Mouse (Mus musculus) activated CD4-positive, CD25-positive, alpha-beta regulatory T cell, adult 9 weeks (primary cell): ENCODE measurements around the gene Il13. TPM values are rescaled to one million over a fixed set of nuclear protein-coding genes. Genes with fewer than 3 reads are reported as not detected.

ENCODE experiments used
- polyA plus RNA-seq: library from polyadenylated mRNA; unstranded; fragments of 100-300 nt; shearing (Covaris generic); gene quantifications from one replicate; pipeline ENCODE4 v1.2.1, GENCODE M21; 2017

Il13 gene
- polyA plus RNA-seq: not detected

DNA sequence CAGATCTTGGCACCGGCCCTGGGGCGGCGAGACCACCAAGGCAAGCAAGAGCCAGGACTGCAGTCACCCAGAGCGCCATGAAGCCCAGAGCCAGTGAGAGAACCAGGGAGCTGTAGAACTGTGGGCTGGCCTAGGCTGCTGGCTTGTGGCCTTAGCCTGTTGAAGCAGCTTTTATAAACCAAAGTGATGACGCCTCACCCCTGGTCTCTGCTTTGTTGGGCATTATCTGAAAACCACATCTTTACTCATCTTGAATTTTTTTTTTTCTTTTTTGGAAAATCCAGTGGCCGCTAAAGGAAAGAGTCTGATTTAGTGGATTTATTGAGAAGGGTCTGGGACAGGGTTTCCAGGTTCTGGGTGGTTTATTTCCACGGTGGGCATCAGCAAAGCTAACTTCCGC, at the start of gene Il13:
TSS of gene Il13 (minus strand) at position 147 of the 400 bp plus-strand sequence.

DNA sequence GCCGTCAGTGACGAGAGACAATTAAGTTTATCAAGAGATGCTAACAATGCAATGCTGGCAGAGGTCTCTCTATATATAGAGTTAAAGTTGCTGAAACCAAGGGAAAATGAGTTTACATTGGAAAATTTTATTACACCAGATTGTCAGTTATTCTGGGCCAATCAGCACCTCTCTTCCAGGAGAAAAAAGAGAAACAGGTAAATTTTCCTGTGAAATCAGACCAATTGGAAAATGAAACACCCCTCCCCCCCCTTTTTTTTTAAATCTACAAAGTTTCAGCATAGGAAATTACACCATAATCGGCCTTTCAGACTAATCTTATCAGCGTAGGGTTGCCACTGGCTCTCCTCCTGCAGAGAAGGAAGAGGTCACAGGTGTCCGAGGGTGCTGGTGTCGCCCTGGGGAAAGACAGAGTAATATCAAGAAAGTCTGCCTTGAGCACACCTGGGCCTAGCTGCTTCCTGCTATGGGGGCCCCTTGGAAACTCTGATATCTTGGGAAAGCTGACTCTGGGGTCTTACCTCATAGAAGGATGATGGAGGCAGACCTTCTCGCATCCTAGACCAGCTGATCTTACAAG, 15.8 kb downstream of the Il13 start, which contains the start of gene Il4:
TSS of gene Il4 (minus strand) at position 51 of the 580 bp plus-strand sequence.

Other genes starting within 250 kb of the Il13 start
- gene Leap2, start 211.5 kb downstream of the Il13 start, polyA plus RNA-seq: not detected
- gene Uqcrq, start 203.9 kb downstream of the Il13 start, polyA plus RNA-seq: 331 TPM
- gene Gdf9, start 203.7 kb downstream of the Il13 start, polyA plus RNA-seq: 0.24 TPM
- not detected for gene Gm10447, start 177.6 kb downstream of the Il13 start, polyA plus RNA-seq
- gene Shroom1, start 177.5 kb downstream of the Il13 start, polyA plus RNA-seq: not detected
- gene Gm9837, start 164.2 kb downstream of the Il13 start, polyA plus RNA-seq: not detected
- not detected for gene Gm9945, start 154.5 kb downstream of the Il13 start, polyA plus RNA-seq
- gene Sowaha, start 154.4 kb downstream of the Il13 start, polyA plus RNA-seq: not detected
- 1.0 TPM for gene Sept8, start 115.4 kb downstream of the Il13 start, polyA plus RNA-seq
- gene Kif3a, start 67.3 kb downstream of the Il13 start, polyA plus RNA-seq: 14.3 TPM
- gene Il4, start 16.0 kb downstream of the Il13 start, polyA plus RNA-seq: 4.7 TPM
- gene Rad50, start 72.6 kb upstream of the Il13 start, polyA plus RNA-seq: 50.6 TPM
- gene Il5, start 86.1 kb upstream of the Il13 start, polyA plus RNA-seq: not detected
- gene Irf1, start 135.3 kb upstream of the Il13 start, polyA plus RNA-seq: 464 TPM
- gene Gm17334, start 138.5 kb upstream of the Il13 start, polyA plus RNA-seq: 3.6 TPM
- gene Gm12216, start 224.6 kb upstream of the Il13 start, polyA plus RNA-seq: 38.1 TPM